Mouse (Mus musculus): Measurements from ENCODE around the gene Fam71e2.

DNA sequence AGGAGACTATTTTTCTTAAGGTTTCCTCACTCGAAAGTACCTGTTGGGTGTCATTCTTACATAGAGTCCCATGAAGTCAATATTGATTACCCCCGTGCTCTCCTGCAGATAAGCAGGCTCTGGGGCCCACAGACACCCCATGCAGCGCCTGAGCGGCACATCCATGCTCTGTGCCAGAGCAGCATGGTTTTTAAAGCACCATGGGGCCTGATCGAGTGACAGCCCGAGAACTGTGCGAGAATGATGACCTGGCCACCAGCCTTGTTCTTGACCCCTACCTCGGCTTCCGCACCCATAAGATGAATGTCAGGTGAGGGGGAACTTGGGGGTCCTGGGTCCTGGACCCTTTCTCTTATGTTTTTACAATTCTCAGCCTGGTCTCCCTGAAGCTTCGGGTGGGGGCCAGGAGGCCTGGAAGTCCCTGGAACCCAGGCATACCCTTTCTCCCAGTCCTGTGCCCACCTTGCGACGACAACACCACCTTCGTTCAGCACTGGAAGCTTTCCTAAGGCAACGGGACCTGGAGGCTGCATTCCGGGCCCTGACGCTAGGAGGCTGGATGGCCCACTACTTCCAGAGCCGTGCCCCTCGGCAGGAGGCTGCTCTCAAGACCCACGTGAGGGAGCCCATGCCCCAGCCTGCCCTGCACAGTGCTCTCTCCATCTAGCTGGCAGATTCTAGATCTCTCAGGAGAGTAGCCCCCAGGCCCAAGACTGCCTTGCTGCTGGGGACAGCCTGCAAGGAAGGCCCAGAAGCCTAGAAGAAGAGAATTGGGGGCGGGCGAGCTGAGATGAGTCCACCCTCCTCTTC is 29.2 kb downstream of the Fam71e2 start:
- TF ChIP-seq CTCF (IDR thresholded peaks at IDR 0.05; ENCODE audit: control insufficient read depth, insufficient read depth, low read length) (no peak), POLR2A (IDR thresholded peaks at IDR 0.05; ENCODE audit: borderline replicate concordance, control insufficient read depth, low read depth, low read length) (peak; percentile 19; the same call in 1 of the 2 replicates)

Data from bone marrow, adult 2 months (tissue).